Mouse (Mus musculus) intestine, postnatal 0 days (tissue): ENCODE results near the gene Pkp3. TPM values are rescaled to one million over a fixed set of nuclear protein-coding genes. Genes with fewer than 3 reads are reported as not detected.

Source experiments
- ATAC-seq: fragments of 200-750 bp; cut with Nextera tagmentation; 2 replicates; pipeline ENCODE4 v1.8.0; 2017; ENCODE audit warnings: mild to moderate bottlenecking, moderate TSS enrichment, moderate library complexity
- H3K27ac ChIP-seq: fragments of 300-500 bp; sonication (generic); 2 replicates; pipeline ENCODE4 v1.5.1; 2014; ENCODE audit warnings: mild to moderate bottlenecking, low read depth, low read length, moderate library complexity
- H3K27me3 ChIP-seq: fragments of 300-500 bp; sonication (generic); replicated peaks from 2 replicates; pipeline ENCODE4 v1.6.1; 2014; ENCODE audit warnings: low read length, mixed read lengths; ENCODE audit not compliant: control insufficient read depth, insufficient read depth
- H3K36me3 ChIP-seq: fragments of 300-500 bp; sonication (generic); 2 replicates; pipeline ENCODE4 v1.6.1; 2014; ENCODE audit warnings: mild to moderate bottlenecking, moderate library complexity; ENCODE audit not compliant: control insufficient read depth, insufficient read depth
- H3K4me1 ChIP-seq: fragments of 300-500 bp; sonication (generic); replicated peaks from 2 replicates; pipeline ENCODE4 v1.6.1; 2014; ENCODE audit warnings: antibody characterized with exemption, low read length, mixed read lengths; ENCODE audit not compliant: control insufficient read depth, insufficient read depth
- H3K4me2 ChIP-seq: fragments of 300-500 bp; sonication (generic); replicated peaks from 2 replicates; pipeline ENCODE4 v1.6.1; 2014; ENCODE audit warnings: low read depth, mild to moderate bottlenecking, moderate library complexity
- H3K4me3 ChIP-seq: fragments of 300-500 bp; sonication (generic); 2 replicates; pipeline ENCODE4 v1.5.1; 2014; ENCODE audit warnings: low read depth, low read length
- H3K9ac ChIP-seq: fragments of 300-500 bp; sonication (generic); 2 replicates; pipeline ENCODE4 v1.6.1; 2014; ENCODE audit warnings: mild to moderate bottlenecking, low read depth, low read length
- H3K9me3 ChIP-seq: fragments of 300-500 bp; sonication (generic); 2 replicates; pipeline ENCODE4 v1.6.1; 2016; ENCODE audit warnings: mixed run types; ENCODE audit not compliant: control insufficient read depth
- CTCF ChIP-seq: sonication (generic); IDR thresholded peaks from 2 replicates; pipeline ENCODE4 v1.5.1; 2016; ENCODE audit warnings: low read depth, mild to moderate bottlenecking, control low read depth, antibody characterized with exemption, moderate library complexity
- WGBS: fragments of 180-500 bp; shearing (Covaris S2); extraction: QIAGEN DNeasy Blood & Tissue Kit; methylation state at CpG from one replicate; pipeline ENCODE4 v1.1.7; 2014; 5-methylcytosine and 5-hydroxymethylcytosine counted together
- polyA plus RNA-seq: library from polyadenylated mRNA; unstranded; fragments of >200 nt; fragmentation: Nextera tagmentation; extraction: Ambion mirVana; gene quantifications from 2 replicates; pipeline ENCODE4 v1.2.1, GENCODE M21; 2015

The Pkp3 gene
- polyA plus RNA-seq, 1 experiment from 2014 or later: 35.3 TPM

DNA sequence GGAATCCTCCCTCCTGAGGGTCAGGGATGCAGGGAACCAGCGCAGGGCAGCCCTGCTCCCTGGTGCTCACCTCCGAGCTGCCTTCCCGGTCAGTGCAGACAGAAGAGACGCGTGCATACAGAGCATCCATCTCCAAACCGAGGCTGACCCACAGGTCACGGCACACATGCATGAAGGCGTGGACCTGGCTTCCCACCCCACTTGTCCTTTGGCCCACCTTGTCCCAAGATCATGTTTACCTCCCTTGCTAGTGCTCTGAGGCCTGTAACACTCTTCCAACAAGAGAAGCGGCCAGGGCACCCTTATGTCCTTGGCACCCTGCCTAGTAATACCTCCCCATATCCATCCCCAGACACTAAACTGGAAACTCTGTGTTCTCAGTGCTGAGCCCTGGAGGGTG is 37.9 kb downstream of the Pkp3 start:
- no peak for ATAC-seq
- peaks cover 3% of the 10 kb centered on the region; the same call in 1 of the 2 replicates for H3K36me3 ChIP-seq
- peaks cover 16% of the 10 kb centered on the region for H3K4me1 ChIP-seq
- no peaks in the 10 kb centered on the region for H3K9me3 ChIP-seq
- H3K27ac ChIP-seq: no peak overlapping the region
- H3K27me3 ChIP-seq: no peaks in the 10 kb centered on the region
- TF ChIP-seq CTCF: no peak
- 76% methylated on average over 9 of the region's 9 CpGs for WGBS
- 0 out of 2 replicates have a peak overlapping the region, but pooled peaks have one; percentile 34 for H3K9ac ChIP-seq
- peak overlapping the region; percentile 66 for H3K4me2 ChIP-seq
- H3K4me3 ChIP-seq: peak overlapping the region; percentile 1; the same call in 1 of the 2 replicates

DNA sequence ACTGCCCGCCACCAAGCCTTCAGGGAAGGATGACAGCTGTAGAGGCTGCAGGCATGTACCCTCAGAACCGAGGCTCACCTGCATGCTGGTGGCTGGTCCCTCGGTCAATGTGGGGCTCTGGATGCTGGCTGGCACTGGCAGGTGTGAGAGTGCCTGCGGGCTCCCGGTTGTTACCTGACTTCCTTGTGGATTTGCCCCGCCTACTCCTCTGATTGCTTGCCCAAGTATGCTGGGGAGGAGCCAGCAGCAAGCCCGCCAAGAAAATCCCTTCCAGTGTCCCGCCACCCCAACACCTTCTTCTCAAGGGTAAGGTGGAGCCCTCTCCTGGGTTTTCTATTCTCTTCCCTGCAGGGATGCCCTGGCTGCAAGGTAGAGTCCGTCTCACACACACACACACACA is 39.6 kb downstream of the Pkp3 start, which contains the start of gene Ano9:
Gene Ano9 (minus strand): TSS at position 171 of the 400 bp plus-strand sequence.
- ATAC-seq: peak; percentile 39
- WGBS: 7% methylated on average over 9 of the region's 9 CpGs
- Histone ChIP-seq H3K4me3 (peak within 1 kb of the TSS; percentile 41), H3K36me3 (peaks cover 3% of the 10 kb centered on the region; the same call in 1 of the 2 replicates), H3K27ac (peak within 1 kb of the TSS; percentile 77), H3K4me1 (peaks cover 20% of the 10 kb centered on the region), H3K27me3 (no peaks in the 10 kb centered on the region), H3K9me3 (no peaks in the 10 kb centered on the region), H3K4me2 (peak within 1 kb of the TSS; percentile 66), H3K9ac (peak within 1 kb of the TSS; percentile 34)
- peak; percentile 22; the same call in 1 of the 2 replicates for TF ChIP-seq CTCF

DNA sequence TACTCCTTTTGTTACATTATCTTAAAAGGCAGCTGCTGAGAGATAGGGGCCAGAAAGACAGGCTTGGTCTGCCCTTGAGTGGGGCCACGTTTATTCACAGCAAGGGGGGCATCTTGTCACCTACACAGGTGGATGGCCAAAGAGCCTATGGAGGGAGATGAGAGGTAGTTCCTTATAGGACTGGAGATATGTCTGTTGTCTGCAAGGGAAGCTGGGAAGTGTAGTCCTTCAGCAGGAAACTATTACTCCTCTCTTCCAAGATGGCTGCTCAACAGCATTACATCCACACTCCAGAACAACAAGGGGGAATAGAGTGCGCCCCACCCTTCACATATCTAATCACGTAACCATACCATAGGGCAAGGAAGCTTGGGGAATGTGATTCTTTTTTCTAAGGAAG is 41.5 kb downstream of the Pkp3 start:
- H3K27ac ChIP-seq: peak overlapping the region; percentile 82; the same call in 1 of the 2 replicates
- H3K4me1 ChIP-seq: peaks cover 20% of the 10 kb centered on the region
- no peaks in the 10 kb centered on the region for H3K9me3 ChIP-seq
- no peak overlapping the region for H3K9ac ChIP-seq
- no peak overlapping the region for H3K4me3 ChIP-seq
- ATAC-seq: no peak
- 62% methylated on average over 3 of the region's 3 CpGs for WGBS
- H3K27me3 ChIP-seq: no peaks in the 10 kb centered on the region
- peaks cover 3% of the 10 kb centered on the region; the same call in 1 of the 2 replicates for H3K36me3 ChIP-seq
- H3K4me2 ChIP-seq: no peak overlapping the region
- no peak for TF ChIP-seq CTCF

DNA sequence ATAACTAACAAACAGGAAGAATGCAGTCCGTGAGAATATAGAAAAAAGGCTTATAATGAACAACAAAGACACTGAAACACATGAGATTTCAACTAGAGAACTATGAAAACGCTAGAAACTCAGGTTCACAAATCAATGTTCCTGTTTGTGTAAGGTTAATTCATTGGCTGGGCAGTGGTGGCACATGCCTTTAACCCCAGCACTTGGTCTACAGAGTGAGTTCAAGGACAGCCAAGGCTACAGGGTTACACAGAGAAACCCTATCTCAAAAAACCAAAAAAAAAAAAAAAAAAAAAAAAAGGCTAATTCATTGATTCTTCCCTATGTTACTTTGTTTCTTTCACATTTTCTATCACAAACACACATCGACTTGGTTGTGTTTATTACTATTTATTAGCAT is 42.6 kb downstream of the Pkp3 start:
- H3K27me3 ChIP-seq: no peaks in the 10 kb centered on the region
- no peaks in the 10 kb centered on the region for H3K9me3 ChIP-seq
- no peak for TF ChIP-seq CTCF
- H3K4me2 ChIP-seq: no peak overlapping the region
- no peak overlapping the region for H3K4me3 ChIP-seq
- H3K27ac ChIP-seq: peak overlapping the region; percentile 82
- no peak overlapping the region for H3K9ac ChIP-seq
- H3K4me1 ChIP-seq: peaks cover 14% of the 10 kb centered on the region
- WGBS: 54% methylated on average over 3 of the region's 3 CpGs
- no peaks in the 10 kb centered on the region for H3K36me3 ChIP-seq
- no peak for ATAC-seq

DNA sequence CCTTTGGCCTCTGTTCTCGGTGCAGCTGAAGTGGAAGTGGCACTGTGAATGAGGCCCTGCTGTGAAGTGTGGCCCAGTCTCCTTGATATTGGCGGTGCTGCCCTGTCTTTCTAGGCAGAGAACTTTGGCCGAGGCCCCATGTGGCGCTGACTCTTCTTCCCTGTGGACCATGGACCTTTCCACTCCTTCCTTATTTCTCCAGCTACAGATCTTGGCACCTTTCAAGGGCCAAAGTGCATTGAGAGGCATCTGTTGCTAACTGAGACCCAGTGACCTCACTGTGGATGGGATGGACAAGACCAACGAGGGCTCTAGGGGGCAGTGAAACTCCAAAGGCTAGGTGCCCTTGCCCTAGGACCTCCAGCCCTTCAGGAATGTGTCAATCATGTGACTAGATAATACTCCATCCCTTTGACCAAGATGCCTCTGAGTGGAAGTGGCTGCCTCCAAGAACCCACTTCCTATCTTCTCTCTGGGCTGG is 43.1 kb downstream of the Pkp3 start:
- Histone ChIP-seq H3K27me3 (no peaks in the 10 kb centered on the region), H3K36me3 (no peaks in the 10 kb centered on the region), H3K4me2 (no peak overlapping the region), H3K4me1 (peaks cover 12% of the 10 kb centered on the region), H3K9me3 (no peaks in the 10 kb centered on the region), H3K27ac (peak overlapping the region; percentile 82), H3K4me3 (no peak overlapping the region), H3K9ac (no peak overlapping the region)
- peak; percentile 80 for ATAC-seq
- TF ChIP-seq CTCF: peak; percentile 66
- WGBS: 37% methylated on average over 5 of the region's 5 CpGs

DNA sequence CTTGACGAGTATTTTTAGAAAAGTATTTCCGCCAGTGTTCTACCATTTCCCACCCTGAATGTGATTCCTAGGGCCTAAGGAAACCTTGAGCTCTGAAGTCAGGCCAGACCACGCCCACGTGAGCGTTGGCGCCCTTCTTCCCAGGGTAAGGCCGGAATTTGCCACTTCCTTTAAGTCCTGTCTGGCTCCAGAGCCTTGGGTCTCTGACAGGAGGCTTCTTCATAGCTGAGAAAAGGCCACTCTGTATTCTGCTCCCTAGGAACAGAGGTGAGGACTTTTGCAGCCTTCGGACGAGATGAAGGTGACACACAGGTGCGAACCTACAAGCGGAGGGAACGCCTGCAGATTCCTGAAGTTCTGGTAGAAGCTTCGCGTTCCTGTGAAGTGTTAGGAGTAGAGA is 44.2 kb downstream of the Pkp3 start, which contains the start of gene Ptdss2:
Gene Ptdss2 (plus strand): TSS at position 138 of the 400 bp plus-strand sequence.
- peak within 1 kb of the TSS; percentile 59 for H3K4me3 ChIP-seq
- H3K36me3 ChIP-seq: no peaks in the 10 kb centered on the region
- H3K4me2 ChIP-seq: peak within 1 kb of the TSS; percentile 76
- H3K9me3 ChIP-seq: no peaks in the 10 kb centered on the region
- no peak for TF ChIP-seq CTCF
- 23% methylated on average over 14 of the region's 14 CpGs for WGBS
- H3K9ac ChIP-seq: peak within 1 kb of the TSS; percentile 51; the same call in 1 of the 2 replicates
- H3K27ac ChIP-seq: peak within 1 kb of the TSS; percentile 91
- no peaks in the 10 kb centered on the region for H3K27me3 ChIP-seq
- no peak for ATAC-seq
- H3K4me1 ChIP-seq: peaks cover 12% of the 10 kb centered on the region
